In genomic region chr12:85389204-85390185, GRCm38 (mm10) we compare ENCODE assay signal across 15 mouse cellular contexts. TPM values are rescaled to one million over a fixed set of nuclear protein-coding genes. Genes with fewer than 3 reads are reported as not detected.
DNase-seq lines count a peak whose midpoint lies in the region; ATAC-seq and TF ChIP-seq lines count a peak whose summit lies in the region.
"Had no signal": no experiment of that assay in that cellular context is flagged by ENCODE, and none has a peak within 500 bp of the region (broad histone marks: within the 10 kb centered on the region; RNA-seq: fewer than 3 reads in every experiment).

No protein-coding gene starts in this region.

- peaks cover 6 to 29% of the 10 kb centered on the region in 2 experiments for H3K4me1 ChIP-seq in MEL (ENCODE audit: control insufficient read depth in 1 of 2, insufficient read depth in 2 of 2, low read length in 2 of 2)
- H3K4me1 ChIP-seq in intestine, embryonic 16.5 days (ENCODE audit: control insufficient read depth, insufficient read depth, low read length), result peaks cover 14% of the 10 kb centered on the region; the same call in 1 of the 2 replicates
- H3K4me1 ChIP-seq in megakaryocyte, embryonic 14.5 days, result peaks cover 44% of the 10 kb centered on the region

- H3K36me3 ChIP-seq in MEL (ENCODE audit: control insufficient read depth in 1 of 2, insufficient read depth in 2 of 2, low read length in 2 of 2), result peaks cover 0 to 22% of the 10 kb centered on the region in 2 experiments; a peak in 2 of 4 replicates
- H3K36me3 ChIP-seq in intestine, embryonic 16.5 days (ENCODE audit: control insufficient read depth, insufficient read depth, low read length), result no peaks in the 10 kb centered on the region
- H3K36me3 ChIP-seq in megakaryocyte, embryonic 14.5 days (replicated peaks; ENCODE audit: low read length), result no peaks in the 10 kb centered on the region
- H3K36me3 ChIP-seq: embryonic facial prominence, embryonic 13.5 days had no signal

- 59% methylated on average over 15 of the region's 15 CpGs for WGBS in intestine, embryonic 16.5 days

- H3K79me2 ChIP-seq in MEL (ENCODE audit: control insufficient read depth, insufficient read depth, low read length, poor library complexity), result no peaks in the 10 kb centered on the region

- no peak for TF ChIP-seq RAD21 in MEL (IDR thresholded peaks at IDR 0.05; ENCODE audit: low read depth, low read length)

- DNase-seq in heart, adult 11 months, result peak; percentile 77
- no peak for DNase-seq in heart, postnatal 10 days
- peak; percentile 86 for DNase-seq in MEL (ENCODE audit: low read depth, low spot score)
- no peak for DNase-seq in layer of hippocampus, adult 11-12 months (ENCODE audit: low spot score)
- DNase-seq in kidney, adult 11 months, result no peak
- DNase-seq in left cerebral cortex, adult 18-20 months (ENCODE audit: low spot score in 2 of 2), result no peak
- DNase-seq: cerebellum, postnatal 10 days; kidney, postnatal 25 days; lung, postnatal 14 days; spleen, adult 18-20 months; thymus, adult 2 months had no signal

- TF ChIP-seq EP300 in MEL (IDR thresholded peaks at IDR 0.05; ENCODE audit: low read depth in 1 of 2, low read length in 2 of 2), result peak; percentile 73 to 84

- intact Hi-C loops in heart, postnatal 10 days (cut with DNase I), result loop anchor here (5.0 kb wide), 1 partner anchor 48 kb away; no protein-coding TSS in a partner anchor

- no peaks in the 10 kb centered on the region for H3K9me3 ChIP-seq in MEL (replicated peaks; ENCODE audit: insufficient read depth, low read length)
- no peaks in the 10 kb centered on the region for H3K9me3 ChIP-seq in intestine, embryonic 16.5 days (ENCODE audit: control insufficient read depth, low read length)
- H3K9me3 ChIP-seq in megakaryocyte, embryonic 14.5 days, result no peaks in the 10 kb centered on the region
- H3K9me3 ChIP-seq: embryonic facial prominence, embryonic 13.5 days had no signal

- peak overlapping the region; percentile 51 for H3K9ac ChIP-seq in MEL (ENCODE audit: control insufficient read depth, low read depth, low read length, poor library complexity, severe bottlenecking)
- H3K9ac ChIP-seq in intestine, embryonic 16.5 days (ENCODE audit: low read depth, low read length), result no peak overlapping the region
- H3K9ac ChIP-seq: embryonic facial prominence, embryonic 13.5 days had no signal

- peak; percentile 96 for ATAC-seq in intestine, embryonic 16.5 days
- ATAC-seq: hindbrain, embryonic 16.5 days had no signal

- 0 out of 2 replicates have a peak overlapping the region, but pooled peaks have one; percentile 4 for H3K4me2 ChIP-seq in intestine, embryonic 16.5 days (ENCODE audit: low read depth, low read length)
- H3K4me2 ChIP-seq: embryonic facial prominence, embryonic 13.5 days had no signal

- TF ChIP-seq CTCF in MEL (IDR thresholded peaks at IDR 0.05 in 2 of 3, conservative IDR thresholded peaks at IDR 0.05 in 1 of 3; ENCODE audit: control insufficient read depth in 1 of 3, insufficient read depth in 1 of 3, low read depth in 2 of 3, low read length in 3 of 3, poor library complexity in 1 of 3, severe bottlenecking in 1 of 3), result no peak

- peak; percentile 13 to 48; a peak in 1 of 4 replicates for TF ChIP-seq POLR2A in MEL (IDR thresholded peaks at IDR 0.05; ENCODE audit: control insufficient read depth in 1 of 2, insufficient read depth in 1 of 2, low read depth in 1 of 2, low read length in 2 of 2, poor library complexity in 1 of 2)

- peak overlapping the region; percentile 80 for H3K27ac ChIP-seq in MEL (ENCODE audit: control insufficient read depth, low read depth, low read length)
- peak overlapping the region; percentile 57 for H3K27ac ChIP-seq in intestine, embryonic 16.5 days (ENCODE audit: low read length)
- H3K27ac ChIP-seq: embryonic facial prominence, embryonic 13.5 days had no signal

- peak overlapping the region; percentile 24 to 29 for H3K4me3 ChIP-seq in MEL (ENCODE audit: control insufficient read depth in 1 of 2, insufficient read depth in 1 of 2, low read depth in 2 of 2, low read length in 2 of 2)
- no peak overlapping the region for H3K4me3 ChIP-seq in intestine, embryonic 16.5 days (ENCODE audit: low read length)
- peak overlapping the region; percentile 73 for H3K4me3 ChIP-seq in megakaryocyte, embryonic 14.5 days (replicated peaks)
- H3K4me3 ChIP-seq: embryonic facial prominence, embryonic 13.5 days had no signal

- H3K27me3 ChIP-seq in MEL (ENCODE audit: control insufficient read depth in 1 of 2, insufficient read depth in 2 of 2, low read length in 2 of 2), result no peaks in the 10 kb centered on the region
- H3K27me3 ChIP-seq in intestine, embryonic 16.5 days (replicated peaks; ENCODE audit: control insufficient read depth, insufficient read depth, low read length), result no peaks in the 10 kb centered on the region
- H3K27me3 ChIP-seq in megakaryocyte, embryonic 14.5 days (replicated peaks), result peaks cover 32% of the 10 kb centered on the region
- H3K27me3 ChIP-seq: embryonic facial prominence, embryonic 13.5 days had no signal

TF ChIP-seq in MEL, 35 proteins besides CTCF, POLR2A, EP300 and RAD21:
- peak; percentile 90 for TF ChIP-seq RCOR1 (IDR thresholded peaks at IDR 0.05; ENCODE audit: low read depth, low read length)
- no peak for TF ChIP-seq CHD1 (IDR thresholded peaks at IDR 0.05; ENCODE audit: low read depth, low read length)
- no peak for TF ChIP-seq MAFK (IDR thresholded peaks at IDR 0.05; ENCODE audit: borderline replicate concordance, low read depth, low read length)
- 0 out of 2 replicates have a peak, but pooled peaks have one; percentile 14 for TF ChIP-seq TAL1 (IDR thresholded peaks at IDR 0.05; ENCODE audit: low read length)
- TF ChIP-seq ZNF384 (IDR thresholded peaks at IDR 0.05; ENCODE audit: low read depth, low read length), result peak; percentile 18; the same call in 1 of the 2 replicates
- TF ChIP-seq MAX (IDR thresholded peaks at IDR 0.05; ENCODE audit: low read length), result peak; percentile 26; the same call in 1 of the 2 replicates
- TF ChIP-seq TCF12 (IDR thresholded peaks at IDR 0.05; ENCODE audit: low read depth, low read length), result peak; percentile 69
- no peak for TF ChIP-seq E2F4 (IDR thresholded peaks at IDR 0.05; ENCODE audit: borderline replicate concordance, low read depth, low read length)
- TF ChIP-seq ZKSCAN1 (IDR thresholded peaks at IDR 0.05; ENCODE audit: low read depth, low read length), result no peak
- no peak for TF ChIP-seq UBTF (IDR thresholded peaks at IDR 0.05; ENCODE audit: borderline replicate concordance, insufficient read depth, low read depth, low read length)
- TF ChIP-seq USF1 (IDR thresholded peaks at IDR 0.05; ENCODE audit: low read depth, low read length), result 0 out of 2 replicates have a peak, but pooled peaks have one; percentile 3
- 0 out of 2 replicates have a peak, but pooled peaks have one; percentile 44 for TF ChIP-seq MYC (IDR thresholded peaks at IDR 0.05; ENCODE audit: low read depth, low read length)
- peak; percentile 63 for TF ChIP-seq ELF1 (IDR thresholded peaks at IDR 0.05; ENCODE audit: low read depth, low read length)
- no peak for TF ChIP-seq USF2 (IDR thresholded peaks at IDR 0.05; ENCODE audit: borderline replicate concordance in 1 of 2, insufficient read depth in 1 of 2, low read depth in 1 of 2, low read length in 2 of 2)
- 0 out of 2 replicates have a peak, but pooled peaks have one; percentile 52 for TF ChIP-seq HCFC1 (IDR thresholded peaks at IDR 0.05; ENCODE audit: low read depth, low read length)
- TF ChIP-seq NRF1 (IDR thresholded peaks at IDR 0.05; ENCODE audit: insufficient read depth, low read depth, low read length, poor library complexity, severe bottlenecking), result no peak
- TF ChIP-seq POLR2AphosphoS5 (IDR thresholded peaks at IDR 0.05; ENCODE audit: borderline replicate concordance, low read depth, low read length), result no peak
- TF ChIP-seq GATA1 (IDR thresholded peaks at IDR 0.05; ENCODE audit: low read depth, low read length), result peak; percentile 94
- TF ChIP-seq MAZ (IDR thresholded peaks at IDR 0.05; ENCODE audit: low read depth, low read length), result no peak
- 0 out of 2 replicates have a peak, but pooled peaks have one; percentile 54 for TF ChIP-seq MXI1 (IDR thresholded peaks at IDR 0.05; ENCODE audit: low read depth, low read length)
- TF ChIP-seq POLR2AphosphoS2 (IDR thresholded peaks at IDR 0.05; ENCODE audit: low read length), result no peak
- peak; percentile 66 for TF ChIP-seq SIN3A (IDR thresholded peaks at IDR 0.05; ENCODE audit: low read length)
- TF ChIP-seq TBP (IDR thresholded peaks at IDR 0.05; ENCODE audit: low read depth, low read length), result peak; percentile 58; the same call in 1 of the 2 replicates
- TF ChIP-seq NELFE (IDR thresholded peaks at IDR 0.05; ENCODE audit: low read depth, low read length), result no peak
- TF ChIP-seq ETS1 (IDR thresholded peaks at IDR 0.05; ENCODE audit: low read depth, low read length), result peak; percentile 64; the same call in 1 of the 2 replicates
- peak; percentile 36 for TF ChIP-seq MYB (IDR thresholded peaks at IDR 0.05; ENCODE audit: low read depth, low read length)
- no peak for TF ChIP-seq GABPA (IDR thresholded peaks at IDR 0.05; ENCODE audit: low read depth, low read length)

RNA-seq across cellular contexts. Expression of gene Tmed10, which starts 14.8 kb away (rescaled TPM):
- total RNA-seq in heart, postnatal 10 days (2021), result 100 to 1,000 TPM; 184 to 190 TPM
- total RNA-seq in MEL (2012; rRNA removed), result 60.2 and 61.6 TPM in 2 replicates
- polyA plus RNA-seq in MEL (2012; ENCODE audit: insufficient read depth in 1 of 2, insufficient read length in 2 of 2, low read depth in 1 of 2, low replicate concordance in 2 of 2, missing spikeins in 1 of 2), result 100 to 1,000 TPM in 1 of 2 experiments, 10 to 100 TPM in 1; 45.7 to 229 TPM
- 346 and 352 TPM in 2 replicates for polyA plus RNA-seq in intestine, embryonic 16.5 days (2015; fragmentation: Nextera tagmentation; extraction: Ambion mirVana)
- polyA plus RNA-seq in megakaryocyte, embryonic 14.5 days (2012; ENCODE audit: insufficient read depth, low replicate concordance), result 73.8 and 158 TPM in 2 replicates
- total RNA-seq in left cerebral cortex, adult 18-20 months (2021), result 100 to 1,000 TPM; 162 to 165 TPM

RNA-seq across cellular contexts. Expression of gene Nek9, which starts 50.3 kb away (rescaled TPM):
- 10 to 100 TPM; 74.2 to 79.1 TPM for total RNA-seq in heart, postnatal 10 days (2021)
- 19.0 and 23.4 TPM in 2 replicates for total RNA-seq in MEL (2012; rRNA removed)
- 10 to 100 TPM in 1 of 2 experiments, not detected in 1; 32.2 TPM for polyA plus RNA-seq in MEL (2012; ENCODE audit: insufficient read depth in 1 of 2, insufficient read length in 2 of 2, low read depth in 1 of 2, low replicate concordance in 2 of 2, missing spikeins in 1 of 2)
- polyA plus RNA-seq in intestine, embryonic 16.5 days (2015; fragmentation: Nextera tagmentation; extraction: Ambion mirVana), result 13.2 and 15.9 TPM in 2 replicates
- 2.0 and 2.6 TPM in 2 replicates for polyA plus RNA-seq in megakaryocyte, embryonic 14.5 days (2012; ENCODE audit: insufficient read depth, low replicate concordance)
- total RNA-seq in left cerebral cortex, adult 18-20 months (2021), result 10 to 100 TPM; 35.7 to 36.3 TPM

Comparison
In these comparisons a context has a peak if more than half of its experiments do, and no peak if none do; other contexts are left out.
1. DNase-seq: peak in heart, adult 11 months (single experiment) and MEL (single experiment); none in heart, postnatal 10 days (0 of 2), layer of hippocampus, adult 11-12 months (single experiment), kidney, adult 11 months (single experiment) and left cerebral cortex, adult 18-20 months (0 of 2).